Mouse (Mus musculus): ENCODE results near the gene Lypla2.

DNA sequence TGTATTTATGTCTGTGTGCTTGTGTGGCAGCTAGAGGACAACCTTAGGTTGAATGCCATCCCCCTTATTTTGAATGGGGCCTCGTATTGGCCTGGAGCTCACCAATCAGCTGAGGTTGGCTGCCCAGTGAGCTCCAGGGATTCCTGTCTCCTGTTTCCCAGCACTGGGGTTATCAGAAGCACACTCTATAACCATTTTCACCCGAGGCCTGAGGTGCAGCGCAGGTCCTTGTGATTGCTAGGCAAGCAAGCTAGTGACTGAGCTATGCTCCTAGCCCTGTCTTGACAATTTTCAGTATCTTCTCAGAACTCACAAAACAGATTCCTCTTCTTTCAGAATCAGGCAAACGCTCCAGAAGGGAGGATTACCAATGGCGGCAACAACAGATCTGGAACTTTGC lies 12.1 kb upstream of the Lypla2 start:
- TF ChIP-seq CTCF (IDR thresholded peaks at IDR 0.05; ENCODE audit: low read depth): no peak
- no peak for TF ChIP-seq EP300 (IDR thresholded peaks at IDR 0.05; ENCODE audit: low read depth)
